Mouse (Mus musculus): ENCODE measurements around the gene Usp35.

DNA sequence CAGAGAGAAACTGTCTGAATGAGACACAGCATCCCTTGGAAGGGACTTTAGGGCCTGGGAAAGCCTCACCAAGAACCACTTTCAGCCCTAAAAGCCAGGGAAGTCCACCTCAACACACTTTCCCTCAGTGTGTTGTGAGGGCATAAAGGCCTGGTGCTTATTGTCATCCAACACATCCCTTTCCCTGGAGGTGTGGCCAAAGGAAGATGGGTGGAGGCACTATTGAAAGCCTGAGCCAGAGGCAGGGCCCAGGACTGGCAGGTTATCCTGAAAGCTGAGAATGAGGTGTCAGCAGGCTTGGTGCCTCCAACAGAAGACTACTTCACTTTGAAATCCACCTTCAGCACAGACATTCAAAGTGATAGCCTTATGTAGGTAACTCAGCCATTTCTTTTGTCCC, 27.3 kb downstream of the Usp35 start:
- TF ChIP-seq EP300 (IDR thresholded peaks at IDR 0.05) (no peak), CTCF (IDR thresholded peaks at IDR 0.05) (no peak)

Data from lung, postnatal 0 days (tissue).